Mouse (Mus musculus): ENCODE data around the gene Gm21103. TPM values are rescaled to one million over a fixed set of nuclear protein-coding genes. Genes with fewer than 3 reads are reported as not detected.

Gm21103 gene
- polyA plus RNA-seq (2021; fragmentation: Nextera tagmentation) = not detected in 2 replicates
- long read RNA-seq, experiment 1 = 0 reads
- long read RNA-seq, experiment 2 = 0 reads

DNA sequence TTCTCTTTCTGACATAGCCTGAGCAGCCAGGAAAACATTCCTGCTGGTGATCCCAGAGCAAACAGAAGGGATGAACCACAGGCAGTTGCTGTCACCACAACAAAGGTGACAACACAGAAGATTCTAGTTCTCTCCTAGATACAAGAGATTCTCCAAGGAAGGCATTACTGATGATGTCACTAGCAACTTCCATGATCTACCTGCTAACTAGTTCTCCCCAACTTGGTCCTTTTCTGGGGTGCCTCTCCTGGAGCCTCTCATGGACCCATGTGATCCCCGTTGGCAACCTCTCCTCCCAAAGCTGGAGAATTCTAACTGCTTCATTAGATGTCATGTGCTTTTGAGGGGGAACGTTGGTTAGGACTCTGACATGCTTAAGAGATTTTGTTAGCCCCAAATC is at the start of gene Gm21103:
Gene Gm21103 (minus strand): TSS at position 101 of the 400 bp plus-strand sequence.

DNA sequence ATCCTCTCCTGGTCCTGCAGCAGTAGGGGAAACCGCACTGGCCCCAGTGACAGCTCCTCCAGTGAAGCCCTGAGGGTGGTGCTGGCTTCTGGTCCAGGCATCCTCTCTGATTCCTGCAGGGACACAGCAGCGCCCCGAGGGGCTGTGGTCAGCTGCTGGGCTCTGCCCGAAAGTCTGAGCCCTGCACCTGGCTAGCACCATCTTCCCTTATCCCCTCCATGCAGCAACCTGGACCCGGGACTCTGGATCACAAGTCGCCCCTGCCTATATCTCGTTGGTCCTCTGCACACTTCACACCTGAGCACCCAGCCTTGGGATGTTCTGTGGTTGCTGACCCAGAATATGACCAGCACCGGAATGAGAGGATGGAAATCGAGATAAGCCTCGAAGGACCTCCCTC is 38.9 kb upstream of the Gm21103 start, which contains the start of gene Gm3618:
Gene Gm3618 (minus strand): TSS at position 101 of the 400 bp plus-strand sequence.

DNA sequence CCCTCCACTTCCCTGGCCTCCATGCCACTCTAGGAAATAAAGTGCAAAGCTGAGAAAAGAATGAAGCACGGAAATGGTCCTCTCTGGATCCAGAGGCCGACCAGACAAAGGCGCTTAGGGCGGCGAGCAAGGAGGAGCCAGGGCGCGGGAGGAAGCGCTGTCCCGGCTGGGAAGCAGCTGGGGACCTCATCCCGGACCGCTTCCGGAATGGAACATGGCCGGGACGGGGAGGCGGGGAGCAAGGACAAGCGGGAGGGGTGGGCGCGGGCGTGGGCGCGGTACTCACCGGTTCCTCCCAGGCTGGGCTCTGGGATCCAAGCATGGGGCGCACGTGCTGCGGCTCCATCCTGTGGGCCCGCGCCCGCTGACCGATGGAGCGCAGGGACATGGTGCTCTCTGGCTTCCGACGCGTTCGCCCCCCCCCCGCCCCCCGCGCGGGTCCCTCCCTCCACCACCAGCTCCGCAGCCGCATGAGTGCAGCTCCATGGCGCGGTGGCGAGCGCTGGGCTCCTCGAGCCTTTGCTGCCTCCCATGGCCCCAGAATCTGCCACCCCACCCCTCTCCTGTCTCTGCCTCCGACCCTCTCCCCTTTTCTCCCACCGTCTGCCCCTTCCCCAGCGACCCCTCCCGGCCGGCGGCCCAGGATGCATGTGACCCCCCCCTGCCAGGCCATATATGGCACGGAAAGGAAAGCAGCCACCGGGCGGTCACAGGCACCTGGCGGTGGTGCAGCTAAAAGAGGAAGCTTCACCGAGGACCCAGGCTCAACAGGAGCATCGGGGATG is 17.5 kb downstream of the Gm21103 start, which contains the start of gene Gm3411:
Gene Gm3411 (minus strand): TSS at position 320 of the 785 bp plus-strand sequence.

Other genes starting within 250 kb of the Gm21103 start
- not detected in 2 replicates for gene Gm6337, start 246.6 kb downstream of the Gm21103 start, polyA plus RNA-seq (2021; fragmentation: Nextera tagmentation)
- 0.44 and 1.0 TPM in 2 replicates for gene Gm8206, start 210.9 kb downstream of the Gm21103 start, polyA plus RNA-seq (2021; fragmentation: Nextera tagmentation)
- gene Gm3468, start 196.2 kb downstream of the Gm21103 start, polyA plus RNA-seq (2021; fragmentation: Nextera tagmentation) = 0.29 and 0.30 TPM in 2 replicates
- gene Gm3476, start 179.0 kb downstream of the Gm21103 start, polyA plus RNA-seq (2021; fragmentation: Nextera tagmentation) = not detected in 2 replicates
- gene Gm21560, start 85.6 kb downstream of the Gm21103 start, polyA plus RNA-seq (2021; fragmentation: Nextera tagmentation) = not detected in 2 replicates
- gene Gm3411, start 17.6 kb downstream of the Gm21103 start, polyA plus RNA-seq (2021; fragmentation: Nextera tagmentation) = 0.33 and 0.77 TPM in 2 replicates
- gene Gm3618, start 38.8 kb upstream of the Gm21103 start, polyA plus RNA-seq (2021; fragmentation: Nextera tagmentation) = not detected in 2 replicates
- not detected in 2 replicates for gene Gm16440, start 85.5 kb upstream of the Gm21103 start, polyA plus RNA-seq (2021; fragmentation: Nextera tagmentation)
- 0.14 and 0.38 TPM in 2 replicates for gene Gm3591, start 107.6 kb upstream of the Gm21103 start, polyA plus RNA-seq (2021; fragmentation: Nextera tagmentation)
- not detected in 2 replicates for gene Gm3594, start 139.8 kb upstream of the Gm21103 start, polyA plus RNA-seq (2021; fragmentation: Nextera tagmentation)
- gene Gm8356, start 232.4 kb upstream of the Gm21103 start, polyA plus RNA-seq (2021; fragmentation: Nextera tagmentation) = not detected in 2 replicates